Mouse (Mus musculus): ENCODE measurements around the gene Cldn34d. TPM values are rescaled to one million over a fixed set of nuclear protein-coding genes. Genes with fewer than 3 reads are reported as not detected.

Gene Cldn34d
- polyA plus RNA-seq (2017; shearing (Covaris generic)), result not detected

GRCm38 (mm10) chrX:76602824-76603223 is at the start of gene Cldn34d:
Cldn34d (minus strand) TSS chrX:76602924.
- ATAC-seq, result no peak

- ATAC-seq, result peak; percentile 99
Observed at GRCm38 (mm10) chrX:76598459-76599206, 4.1 kb downstream of the Cldn34d start.

Other genes starting within 250 kb of the Cldn34d start
- not detected for gene Cldn34b4, start 209.6 kb downstream of the Cldn34d start, polyA plus RNA-seq (2017; shearing (Covaris generic))

Data from CD4-positive, CD25-positive, alpha-beta regulatory T cell, adult 4 months (primary cell).